Mouse (Mus musculus) neural tube, embryonic 11.5 days (tissue): ENCODE measurements around the gene Nrsn2. TPM values are rescaled to one million over a fixed set of nuclear protein-coding genes. Genes with fewer than 3 reads are reported as not detected.
A peak's percentile ranks its signal among the peaks of the same experiment; 100 is the strongest.

Source experiments
- ATAC-seq: fragments of 200-750 bp; cut with Nextera tagmentation; 2 replicates; pipeline ENCODE4 v1.8.0; 2017; ENCODE audit warnings: moderate number of reproducible peaks, mild to moderate bottlenecking, moderate TSS enrichment, moderate library complexity; ENCODE audit not compliant: insufficient read depth, low FRiP score, low TSS enrichment
- DNase-seq: peaks from one replicate; pipeline ENCODE4 v3.0.0-alpha.2; 2015; ENCODE audit warnings: low spot score
- H3K27ac ChIP-seq: fragments of 300-500 bp; sonication (generic); 2 replicates; pipeline ENCODE4 v1.5.1; 2014; ENCODE audit warnings: low read depth, mild to moderate bottlenecking, low read length
- H3K27me3 ChIP-seq: fragments of 300-500 bp; sonication (generic); 2 replicates; pipeline ENCODE4 v1.6.1; 2014; ENCODE audit warnings: mild to moderate bottlenecking, low read length, mixed read lengths; ENCODE audit not compliant: control insufficient read depth, insufficient read depth
- H3K36me3 ChIP-seq: fragments of 300-500 bp; sonication (generic); 2 replicates; pipeline ENCODE4 v1.6.1; 2014; ENCODE audit warnings: mild to moderate bottlenecking, low read length, moderate library complexity, mixed read lengths; ENCODE audit not compliant: control insufficient read depth, insufficient read depth
- H3K4me1 ChIP-seq: fragments of 300-500 bp; sonication (generic); 2 replicates; pipeline ENCODE4 v1.6.1; 2014; ENCODE audit warnings: low read length, mixed read lengths; ENCODE audit not compliant: control insufficient read depth, insufficient read depth
- H3K4me2 ChIP-seq: fragments of 300-500 bp; sonication (generic); 2 replicates; pipeline ENCODE4 v1.6.1; 2014; ENCODE audit warnings: low read depth, mild to moderate bottlenecking, moderate library complexity
- H3K4me3 ChIP-seq: fragments of 300-500 bp; sonication (generic); 2 replicates; pipeline ENCODE4 v1.5.1; 2014; ENCODE audit warnings: low read depth, low read length
- H3K9ac ChIP-seq: fragments of 300-500 bp; sonication (generic); 2 replicates; pipeline ENCODE4 v1.6.1; 2014; ENCODE audit warnings: mild to moderate bottlenecking, low read length
- H3K9me3 ChIP-seq: fragments of 300-500 bp; sonication (generic); 2 replicates; pipeline ENCODE4 v1.6.1; 2016; ENCODE audit warnings: low read length; ENCODE audit not compliant: control insufficient read depth
- WGBS: fragments of 180-500 bp; shearing (Covaris S2); extraction: QIAGEN DNeasy Blood & Tissue Kit; methylation state at CpG from one replicate; pipeline ENCODE4 v1.1.7; 2014; 5-methylcytosine and 5-hydroxymethylcytosine counted together
- polyA plus RNA-seq: library from polyadenylated mRNA; unstranded; fragments of >200 nt; fragmentation: Nextera tagmentation; extraction: Ambion mirVana; gene quantifications from 2 replicates; pipeline ENCODE4 v1.2.1, GENCODE M21; 2014

The Nrsn2 gene
- polyA plus RNA-seq, 1 experiment from 2014 or later = 7.6 TPM

- Histone ChIP-seq H3K4me1 (peaks cover 22% of the 10 kb centered on the region), H3K27me3 (no peaks in the 10 kb centered on the region), H3K27ac (0 out of 2 replicates have a peak overlapping the region, but pooled peaks have one; percentile 8), H3K9me3 (no peaks in the 10 kb centered on the region), H3K9ac (peak overlapping the region; percentile 97), H3K36me3 (no peaks in the 10 kb centered on the region), H3K4me3 (peak overlapping the region; percentile 92), H3K4me2 (peak overlapping the region; percentile 93)
- ATAC-seq (no peak), DNase-seq (no peak)
- 29% methylated on average over 13 of the region's 13 CpGs for WGBS
These were observed 19.0 kb upstream of the Nrsn2 start for GRCm38 (mm10) chr2:152395271-152395920.

- ATAC-seq (no peak), DNase-seq (no peak)
- H3K9ac ChIP-seq = no peak overlapping the region; the same call in 1 of the 2 replicates
- H3K9me3 ChIP-seq = no peaks in the 10 kb centered on the region
- H3K36me3 ChIP-seq = no peaks in the 10 kb centered on the region
- H3K4me1 ChIP-seq = peaks cover 22% of the 10 kb centered on the region
- H3K27ac ChIP-seq = no peak overlapping the region
- H3K27me3 ChIP-seq = no peaks in the 10 kb centered on the region
- H3K4me3 ChIP-seq = peak overlapping the region; percentile 92; the same call in 1 of the 2 replicates
- WGBS = 55% methylated on average over 9 of the region's 9 CpGs
- peak overlapping the region; percentile 93 for H3K4me2 ChIP-seq
These were observed 17.0 kb upstream of the Nrsn2 start for GRCm38 (mm10) chr2:152393225-152394017.

GRCm38 (mm10) chr2:152392786-152393185 lies 16.3 kb upstream of the Nrsn2 start:
- WGBS = 18% methylated on average over 3 of the region's 3 CpGs
- Histone ChIP-seq H3K4me2 (no peak overlapping the region), H3K36me3 (no peaks in the 10 kb centered on the region), H3K27ac (no peak overlapping the region), H3K9ac (no peak overlapping the region), H3K4me3 (no peak overlapping the region), H3K27me3 (no peaks in the 10 kb centered on the region), H3K4me1 (peaks cover 22% of the 10 kb centered on the region), H3K9me3 (no peaks in the 10 kb centered on the region)
- DNase-seq = peak; percentile 45
- ATAC-seq = no peak

GRCm38 (mm10) chr2:152384191-152384590 lies 7.8 kb upstream of the Nrsn2 start:
- Histone ChIP-seq H3K27ac (no peak overlapping the region), H3K9me3 (no peaks in the 10 kb centered on the region), H3K4me1 (no peaks in the 10 kb centered on the region), H3K4me3 (no peak overlapping the region), H3K9ac (no peak overlapping the region), H3K4me2 (no peak overlapping the region), H3K27me3 (no peaks in the 10 kb centered on the region), H3K36me3 (no peaks in the 10 kb centered on the region)
- ATAC-seq (no peak), DNase-seq (no peak)
- WGBS = 87% methylated on average over 4 of the region's 4 CpGs

GRCm38 (mm10) chr2:152375652-152376344 lies 640 bp downstream of the Nrsn2 start:
- Histone ChIP-seq H3K36me3 (no peaks in the 10 kb centered on the region), H3K9me3 (no peaks in the 10 kb centered on the region), H3K9ac (peak overlapping the region; percentile 43; the same call in 1 of the 2 replicates), H3K4me1 (peaks cover 5% of the 10 kb centered on the region), H3K4me3 (no peak overlapping the region), H3K27ac (peak overlapping the region; percentile 57), H3K27me3 (no peaks in the 10 kb centered on the region; the same call in 1 of the 2 replicates), H3K4me2 (peak overlapping the region; percentile 40)
- WGBS = 3% methylated on average over 21 of the region's 21 CpGs
- ATAC-seq (peak; percentile 86), DNase-seq (peak; percentile 76)

GRCm38 (mm10) chr2:152373547-152373946 lies 2.9 kb downstream of the Nrsn2 start:
- Histone ChIP-seq H3K4me2 (no peak overlapping the region), H3K36me3 (no peaks in the 10 kb centered on the region), H3K9me3 (no peaks in the 10 kb centered on the region), H3K27ac (no peak overlapping the region), H3K9ac (no peak overlapping the region), H3K4me3 (no peak overlapping the region), H3K27me3 (no peaks in the 10 kb centered on the region; the same call in 1 of the 2 replicates), H3K4me1 (peaks cover 5% of the 10 kb centered on the region)
- 80% methylated on average over 9 of the region's 9 CpGs for WGBS
- no peak for ATAC-seq
- DNase-seq = no peak

GRCm38 (mm10) chr2:152372661-152373060 lies 3.8 kb downstream of the Nrsn2 start:
- H3K36me3 ChIP-seq = no peaks in the 10 kb centered on the region
- H3K4me2 ChIP-seq = no peak overlapping the region
- ATAC-seq = no peak
- peaks cover 5% of the 10 kb centered on the region for H3K4me1 ChIP-seq
- H3K27ac ChIP-seq = no peak overlapping the region
- H3K9ac ChIP-seq = no peak overlapping the region
- no peaks in the 10 kb centered on the region for H3K9me3 ChIP-seq
- no peak overlapping the region for H3K4me3 ChIP-seq
- no peak for DNase-seq
- 69% methylated on average over 4 of the region's 4 CpGs for WGBS
- H3K27me3 ChIP-seq = no peaks in the 10 kb centered on the region; the same call in 1 of the 2 replicates

- 85% methylated on average over 7 of the region's 7 CpGs for WGBS
- Histone ChIP-seq H3K36me3 (no peaks in the 10 kb centered on the region), H3K4me2 (no peak overlapping the region), H3K4me1 (peaks cover 5% of the 10 kb centered on the region), H3K27me3 (no peaks in the 10 kb centered on the region; the same call in 1 of the 2 replicates), H3K4me3 (no peak overlapping the region), H3K27ac (no peak overlapping the region), H3K9me3 (no peaks in the 10 kb centered on the region), H3K9ac (no peak overlapping the region)
- DNase-seq = no peak
- ATAC-seq = no peak
These were observed 4.3 kb downstream of the Nrsn2 start for GRCm38 (mm10) chr2:152372104-152372503.
